Mouse (Mus musculus) E14TG2a.4 (cell line): ENCODE data around the gene Angel2.

Experiments
- CTCF ChIP-seq: conservative IDR thresholded peaks from 2 replicates; pipeline ENCODE4 v1.5.1; 2014; ENCODE audit warnings: low read length
- POU5F1 ChIP-seq: IDR thresholded peaks from 2 replicates; pipeline ENCODE4 v1.6.1; 2014; ENCODE audit warnings: low read length, borderline replicate concordance

GRCm38 (mm10) chr1:190976887-190977573 is 52.1 kb downstream of the Angel2 start:
- TF ChIP-seq CTCF (no peak), POU5F1 (no peak)
